Mouse (Mus musculus) mouse embryonic stem cell (cell line): ENCODE measurements around the gene Tmem233.

Source experiments
- in situ Hi-C, 2 experiments: fragments of 300-500 bp; cut with MboI; formaldehyde crosslinking; loops; 1 replicate in 1 of 2; 3 replicates in 1 of 2; pipeline ENCODE4 v1.14.3; 2019 to 2020; ENCODE audit warnings: low sequenced_read_pairs in 2 of 2, low pct_unique_long_range_greater_than_20kb in 1 of 2, mixed read lengths in 1 of 2; ENCODE audit not compliant: unreplicated experiment in 1 of 2

Gene Tmem233

DNA sequence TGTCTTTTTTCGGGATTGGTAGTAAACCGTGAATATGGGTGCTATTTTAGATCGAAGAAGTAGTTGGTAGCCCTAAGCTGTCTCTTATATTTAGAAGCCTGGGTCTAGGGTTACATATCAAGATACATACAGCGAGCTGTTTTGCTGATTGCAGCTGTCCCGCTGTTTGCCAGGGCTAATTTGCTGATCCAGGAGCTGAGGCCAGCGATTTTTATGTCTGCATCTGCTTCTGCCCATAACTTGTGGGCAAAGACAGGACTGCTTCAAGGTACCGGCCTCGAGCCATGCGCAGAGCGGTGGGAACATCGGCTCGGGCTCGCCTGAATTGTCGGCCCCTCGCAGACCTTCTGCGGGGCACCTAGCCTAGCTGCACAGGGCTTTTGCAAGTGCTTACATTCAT, 46.6 kb downstream of the Tmem233 start:
- in situ Hi-C loops, result no loop called here

DNA sequence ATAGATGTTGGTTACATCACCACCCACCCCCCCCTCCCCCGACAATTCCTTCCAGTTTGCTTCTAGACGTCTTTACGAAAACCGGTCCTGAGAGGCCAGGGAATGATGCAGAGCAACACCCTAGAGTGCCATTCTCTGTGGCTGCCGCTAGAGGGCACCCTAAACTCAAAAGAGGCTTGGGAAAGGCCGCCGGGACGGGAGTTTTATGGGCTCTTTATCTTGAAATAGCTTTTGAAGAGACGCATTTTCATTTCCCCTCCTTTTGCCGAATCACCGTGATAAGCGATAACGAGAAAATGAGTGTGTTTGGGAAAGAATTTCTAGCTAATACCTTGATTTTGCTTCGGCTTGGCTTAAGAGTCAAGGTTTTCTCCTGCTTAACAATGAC, 51.9 kb downstream of the Tmem233 start:
- in situ Hi-C loops, result no loop called here

DNA sequence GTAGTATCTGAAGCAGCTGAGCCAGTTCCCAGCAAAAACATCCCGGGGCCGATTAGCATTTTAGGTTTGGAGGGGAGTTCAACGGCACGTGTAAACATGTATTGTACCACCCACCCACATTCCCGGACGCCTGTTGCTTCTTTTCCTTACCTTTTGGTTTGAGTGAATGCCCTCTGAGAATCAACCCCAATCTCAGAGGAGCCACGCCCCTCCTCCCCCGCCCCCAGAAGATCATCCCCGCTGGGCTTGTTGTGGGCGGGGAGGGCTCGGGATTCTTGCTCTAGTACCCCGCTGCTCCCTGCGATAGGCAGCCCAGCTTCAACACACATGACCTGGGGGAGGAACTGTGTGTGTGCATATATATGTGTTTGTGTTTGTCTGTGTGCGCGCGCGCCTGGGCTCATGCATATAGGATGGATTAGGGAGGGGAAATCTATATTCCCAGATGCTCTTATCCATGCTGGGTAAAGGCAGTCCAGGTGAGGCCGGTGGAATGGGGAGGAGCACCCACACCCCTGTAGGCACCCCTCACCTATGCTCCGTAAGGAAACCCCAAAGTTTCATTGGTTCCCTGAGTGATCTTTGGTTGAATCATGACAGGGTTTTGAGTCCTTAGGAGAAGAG, 52.4 kb downstream of the Tmem233 start:
- in situ Hi-C loops, result no loop called here

DNA sequence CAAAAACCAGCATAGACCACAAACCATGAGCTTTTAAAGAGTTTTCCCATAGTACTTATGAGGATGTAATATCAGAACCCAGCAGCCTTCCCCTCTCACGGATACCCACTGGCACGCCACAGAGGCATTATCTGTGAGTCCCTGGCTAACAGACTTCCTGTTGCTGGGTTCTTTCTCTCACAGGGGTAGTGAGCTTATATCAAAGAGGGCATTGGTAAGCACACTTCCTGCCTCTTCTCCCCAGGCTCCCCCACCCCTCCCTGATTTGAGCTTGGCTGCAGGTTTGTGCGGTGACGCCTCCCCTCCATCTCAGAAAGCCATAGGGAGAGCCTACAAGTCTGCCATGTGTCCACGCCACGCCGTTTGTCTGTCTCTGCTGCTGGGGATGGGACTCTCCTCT, 54.0 kb downstream of the Tmem233 start:
- in situ Hi-C loops, result no loop called here

DNA sequence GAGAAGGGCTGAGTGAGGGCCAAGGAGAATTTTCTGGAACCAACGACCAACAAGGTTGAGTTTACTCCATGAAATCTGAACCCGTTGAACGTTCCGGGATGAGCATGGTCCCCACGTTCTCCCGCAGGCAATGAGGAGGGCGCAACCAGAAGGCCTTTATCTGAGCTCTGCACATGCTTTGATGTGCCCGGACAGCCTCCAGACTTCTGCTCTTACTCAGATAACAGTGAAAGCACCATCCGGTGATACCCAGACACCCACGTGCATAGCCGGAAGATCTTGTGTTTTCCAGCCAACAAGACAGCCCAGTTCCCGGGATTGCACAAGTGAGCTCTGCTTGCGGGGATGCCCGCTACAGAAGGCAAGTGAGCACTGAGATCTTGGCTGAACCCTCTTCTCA, 56.5 kb downstream of the Tmem233 start:
- in situ Hi-C loops, result no loop called here

DNA sequence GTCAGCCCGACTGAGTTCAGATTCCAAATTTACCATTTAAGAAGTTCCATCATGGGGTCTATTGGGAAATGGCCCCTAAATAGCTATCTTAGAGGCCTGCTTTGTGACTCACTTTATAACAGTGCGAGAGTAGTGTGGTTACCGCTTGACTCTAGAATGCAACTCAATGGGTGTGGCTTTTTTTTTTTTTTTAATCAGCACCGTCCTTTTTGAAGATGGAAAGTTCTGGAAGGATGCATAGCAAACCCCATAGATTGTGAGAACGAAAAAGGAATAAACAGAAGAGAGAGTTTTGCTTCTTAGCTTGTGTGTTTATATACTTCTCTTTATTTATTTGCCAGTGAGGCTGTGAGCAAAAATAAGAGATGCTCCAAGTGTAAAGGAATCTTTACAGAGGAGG, 56.9 kb downstream of the Tmem233 start:
- in situ Hi-C loops, result no loop called here

DNA sequence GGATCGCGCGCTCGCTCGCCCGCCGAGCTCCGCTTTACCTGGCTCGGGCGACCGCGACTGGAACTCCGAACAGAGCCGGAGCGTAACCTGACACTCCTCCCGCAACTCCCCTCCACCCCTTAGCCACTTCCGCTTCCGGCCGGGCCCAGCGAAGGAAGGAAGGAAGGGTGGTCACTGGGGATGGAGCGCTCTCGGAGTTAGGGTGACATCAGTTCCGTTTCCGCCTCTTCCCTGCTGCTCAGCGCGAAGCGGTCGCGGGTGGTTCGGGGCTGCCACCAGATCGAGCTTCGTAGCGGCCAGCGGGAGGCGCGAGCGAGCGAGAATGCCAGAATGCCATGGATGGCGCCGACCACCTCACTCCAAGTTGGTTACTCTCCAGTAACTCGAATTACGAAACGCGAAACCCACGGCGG, 58.7 kb downstream of the Tmem233 start, which contains the start of gene Prkab1:
Gene Prkab1 (minus strand): TSS at position 182 of the 413 bp plus-strand sequence.
- in situ Hi-C loops, result no loop called here

DNA sequence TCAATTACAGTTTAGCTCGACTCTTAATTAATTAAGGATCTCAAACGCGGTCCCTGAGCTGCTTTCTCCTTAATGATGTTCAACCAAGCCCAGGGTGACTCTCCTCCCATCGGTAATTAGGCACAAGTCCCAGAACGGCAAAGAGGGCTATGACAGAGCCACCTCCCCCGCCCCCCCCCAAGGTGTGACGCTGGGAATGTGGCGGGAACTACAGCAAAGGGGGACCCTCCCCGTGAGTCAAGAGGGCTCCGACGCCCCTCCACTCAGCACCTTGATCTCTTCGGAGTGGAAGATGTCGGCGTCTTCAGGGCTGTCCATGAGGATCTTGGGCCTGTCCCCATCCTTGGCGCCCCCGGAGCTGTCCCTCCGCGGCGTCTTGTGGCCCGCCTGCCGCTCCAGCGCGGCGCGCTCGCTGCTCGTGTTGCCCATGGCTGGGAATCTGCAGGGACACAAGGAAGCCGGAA, 59.2 kb downstream of the Tmem233 start:
- in situ Hi-C loops, result no loop called here

DNA sequence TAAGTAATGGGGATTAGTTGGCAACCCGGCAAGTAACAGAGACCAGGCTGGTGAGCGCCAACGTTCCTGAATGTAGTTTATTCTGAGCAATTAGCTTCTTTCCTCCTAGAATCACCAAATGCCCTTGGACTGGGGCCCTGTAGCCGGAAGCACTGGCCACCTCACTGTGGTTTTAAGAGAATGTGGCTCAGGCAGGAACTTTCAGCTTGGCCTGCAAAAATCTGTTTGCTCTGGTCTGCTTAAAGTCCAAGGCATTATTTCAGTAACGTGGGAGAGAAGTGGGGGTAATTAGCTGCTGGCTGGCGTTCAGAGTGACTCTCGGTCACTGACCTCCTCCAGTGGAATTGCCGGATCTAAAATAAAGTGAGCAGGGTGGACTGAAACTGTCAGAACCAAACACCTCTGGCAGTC, 59.8 kb downstream of the Tmem233 start:
- in situ Hi-C loops, result no loop called here

DNA sequence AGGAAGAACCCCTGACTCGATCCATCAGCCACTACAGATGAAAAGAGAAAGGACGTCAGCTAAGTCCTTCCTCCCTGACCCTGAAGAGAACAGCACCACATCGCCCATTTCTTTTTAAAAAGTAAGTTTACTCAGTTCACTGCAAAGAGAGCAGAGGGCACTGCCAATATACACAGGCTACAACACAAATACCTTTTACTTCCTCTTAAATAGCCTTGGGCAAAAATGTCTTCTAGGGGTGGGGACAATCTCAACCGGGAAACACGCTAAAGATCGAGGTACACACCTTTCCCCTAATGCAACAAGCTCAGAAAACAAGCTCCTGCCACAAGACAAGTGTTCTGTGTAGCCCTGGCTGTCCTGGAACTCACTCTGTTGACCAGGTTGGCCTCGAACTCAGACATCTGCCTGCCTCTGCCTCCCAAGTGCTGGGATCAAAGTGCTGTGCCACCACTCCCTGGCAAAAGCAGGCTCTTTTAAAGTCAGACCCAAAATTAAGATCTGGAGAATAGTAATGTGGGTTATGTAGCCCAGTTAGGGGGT, 60.3 kb downstream of the Tmem233 start:
- in situ Hi-C loops, result no loop called here

DNA sequence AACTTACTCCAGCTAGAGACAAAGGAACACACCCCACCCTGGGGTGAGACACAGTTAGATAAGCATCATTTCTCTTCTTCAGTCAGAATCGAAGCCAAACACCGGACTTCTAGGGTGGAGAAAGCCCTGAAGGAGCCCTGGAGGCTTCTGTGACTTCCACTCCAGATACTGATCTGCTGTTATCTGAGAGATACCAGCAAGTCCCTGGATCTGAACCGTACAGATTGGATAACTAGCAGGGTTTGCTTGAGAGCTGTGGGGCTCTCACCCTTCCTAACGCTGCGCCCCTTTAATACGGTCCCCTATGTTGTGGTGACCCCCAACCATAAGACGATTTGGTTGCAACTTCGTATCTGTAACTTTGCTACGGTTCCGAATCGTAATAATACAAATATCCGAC, 60.9 kb downstream of the Tmem233 start:
- in situ Hi-C loops, result no loop called here

DNA sequence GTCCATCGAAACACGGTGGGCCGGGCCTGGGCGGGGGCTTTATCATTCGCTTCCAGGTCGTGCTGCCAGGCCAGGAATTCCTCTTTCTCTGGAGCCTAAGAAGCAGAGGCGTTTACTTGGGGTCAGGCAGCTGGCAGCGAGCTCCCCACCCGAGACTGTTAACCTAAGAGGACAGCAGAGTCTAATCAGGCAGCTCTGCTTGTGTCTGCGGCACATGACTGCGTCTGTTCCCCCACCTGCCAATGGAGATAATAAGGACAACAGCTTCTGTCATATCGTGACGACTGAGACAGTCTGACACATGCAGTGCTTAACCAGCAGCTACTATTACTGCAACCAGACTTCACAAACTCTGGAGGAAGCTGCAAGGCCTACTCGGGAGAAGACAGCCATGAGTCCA, 61.5 kb downstream of the Tmem233 start:
- in situ Hi-C loops, result no loop called here

DNA sequence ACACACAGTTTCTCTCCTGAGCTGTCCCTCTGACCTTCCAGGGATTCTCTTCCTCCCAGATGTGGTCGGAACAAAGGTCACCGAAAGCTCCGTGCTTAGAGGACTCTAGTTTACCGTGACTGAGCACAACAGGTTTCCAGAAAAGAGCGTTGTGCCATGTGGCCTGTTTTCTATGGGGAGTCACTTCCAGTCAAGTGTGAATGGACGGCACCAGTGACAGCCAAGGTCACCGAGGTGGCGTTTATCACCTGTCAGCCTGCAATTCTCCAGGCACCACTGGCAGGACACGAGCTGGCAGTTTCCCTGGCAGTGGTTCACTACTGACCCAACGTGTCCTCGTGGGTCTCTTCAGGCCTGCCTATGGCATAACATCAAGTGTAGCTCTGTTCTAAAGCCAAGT, 63.7 kb downstream of the Tmem233 start:
- in situ Hi-C loops, result no loop called here

DNA sequence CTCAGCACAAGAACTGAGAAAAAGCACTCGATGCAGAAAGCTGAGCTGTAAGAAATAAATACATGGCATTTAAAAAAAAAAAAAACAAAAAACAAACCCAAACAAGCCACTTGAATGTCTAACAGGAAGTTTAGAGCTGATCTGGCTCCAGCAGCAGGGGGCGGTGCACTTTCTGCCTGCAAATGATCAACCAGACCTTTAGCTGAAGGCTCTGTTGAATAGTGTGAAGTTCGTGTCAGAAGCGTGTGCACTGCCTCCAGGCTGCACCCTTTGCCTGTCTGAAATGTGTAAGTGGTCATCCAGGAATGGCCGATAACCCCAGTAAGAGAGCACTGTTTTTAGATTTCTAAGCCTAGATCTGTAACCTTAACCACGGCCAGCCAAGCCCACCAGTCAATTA, 64.3 kb downstream of the Tmem233 start:
- in situ Hi-C loops, result no loop called here

DNA sequence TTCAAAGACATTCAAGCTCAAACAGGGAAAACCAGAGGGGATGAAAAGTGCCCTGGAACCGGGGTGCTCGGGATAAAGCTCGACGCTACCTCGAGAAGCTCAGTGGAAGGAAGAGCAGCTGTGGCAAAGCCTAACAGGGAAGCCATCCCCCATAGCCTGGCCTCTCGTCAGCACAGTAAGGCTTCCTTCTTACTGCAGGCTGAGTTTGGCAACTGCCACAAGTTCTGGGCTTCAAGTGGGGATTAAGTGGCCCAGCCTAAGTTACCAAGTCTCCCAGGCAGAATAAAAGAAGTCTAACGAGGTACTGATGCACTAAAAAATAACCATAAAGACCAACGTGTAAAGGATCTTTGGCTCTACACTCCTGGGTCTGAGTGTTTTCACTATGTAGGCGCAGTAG, 64.8 kb downstream of the Tmem233 start:
- in situ Hi-C loops, result no loop called here

DNA sequence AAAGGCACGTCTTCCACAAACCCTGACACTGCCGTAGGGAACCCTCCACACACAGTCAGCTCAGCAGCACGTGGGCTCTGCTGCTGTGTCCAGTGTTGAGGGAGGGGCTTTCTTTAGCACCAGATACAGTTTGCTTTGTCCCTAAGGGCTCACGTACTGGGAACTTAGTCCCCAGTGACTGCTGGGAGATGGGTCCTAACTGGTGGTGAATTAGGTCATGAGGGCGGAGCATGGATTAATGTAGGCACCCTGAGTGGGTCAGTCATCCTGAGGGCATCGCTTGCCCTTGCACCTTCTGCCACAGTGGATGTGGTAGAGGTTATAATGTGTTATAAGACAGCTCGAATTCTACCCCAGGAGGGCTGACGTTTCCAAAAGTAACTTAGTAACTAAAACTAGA, 65.7 kb downstream of the Tmem233 start:
- in situ Hi-C loops, result no loop called here

DNA sequence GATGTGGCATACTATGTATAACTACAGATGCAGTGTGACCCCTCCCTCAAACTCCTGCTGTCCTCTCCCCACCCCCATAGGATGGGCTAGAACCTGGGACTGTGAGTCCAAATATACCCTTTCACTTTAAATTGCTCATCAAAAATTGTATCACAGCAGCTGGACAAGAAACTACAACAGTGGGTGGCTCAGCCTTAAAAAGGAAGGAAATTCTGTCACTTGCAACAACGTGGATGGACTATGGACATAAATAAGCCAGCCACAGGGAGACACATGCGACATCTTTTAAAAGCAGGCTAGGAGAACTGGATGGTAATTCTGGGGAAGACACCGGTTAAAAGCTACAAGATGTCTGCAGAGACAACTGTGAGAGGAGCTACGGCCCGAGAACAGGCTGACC, 66.5 kb downstream of the Tmem233 start:
- in situ Hi-C loops, result no loop called here

DNA sequence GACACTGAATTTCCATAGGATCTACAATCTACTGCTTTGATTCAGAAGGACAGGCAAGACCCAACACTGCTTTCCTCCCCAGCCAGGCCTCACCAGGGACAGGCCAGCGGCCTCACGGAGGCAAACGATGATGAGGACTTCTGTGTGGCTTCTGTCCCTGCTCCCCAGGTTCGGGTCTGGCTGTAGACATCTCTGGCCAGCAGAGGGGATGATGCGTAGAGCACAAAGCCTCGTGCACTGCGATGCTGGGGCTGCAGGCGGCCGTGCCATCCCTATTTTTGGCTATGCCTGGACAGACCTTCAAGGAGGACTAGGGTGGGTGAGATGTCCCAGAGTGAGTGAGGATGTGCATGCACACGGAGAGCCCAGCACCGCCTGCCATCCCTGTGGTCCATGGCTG, 68.8 kb downstream of the Tmem233 start:
- in situ Hi-C loops, result no loop called here

DNA sequence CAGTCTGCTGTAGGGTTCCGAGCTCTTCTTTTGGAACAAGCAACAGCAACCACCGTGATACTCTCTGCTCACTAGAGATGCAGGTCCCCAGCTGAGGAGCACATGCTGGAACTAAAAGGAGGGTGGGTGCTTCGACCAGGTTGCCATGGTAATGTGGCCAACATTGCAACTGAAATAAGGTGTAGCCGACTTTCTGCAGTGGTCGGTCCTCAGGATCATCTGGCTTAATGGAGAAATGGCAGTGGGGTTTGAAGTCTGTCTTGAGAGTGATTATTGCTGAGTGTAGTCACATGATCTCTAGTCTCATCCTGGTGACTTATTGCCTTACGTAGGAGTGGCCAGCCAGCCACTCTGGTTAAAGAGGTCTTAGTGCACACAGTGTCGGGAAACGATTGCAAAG, 69.2 kb downstream of the Tmem233 start:
- in situ Hi-C loops, result no loop called here

DNA sequence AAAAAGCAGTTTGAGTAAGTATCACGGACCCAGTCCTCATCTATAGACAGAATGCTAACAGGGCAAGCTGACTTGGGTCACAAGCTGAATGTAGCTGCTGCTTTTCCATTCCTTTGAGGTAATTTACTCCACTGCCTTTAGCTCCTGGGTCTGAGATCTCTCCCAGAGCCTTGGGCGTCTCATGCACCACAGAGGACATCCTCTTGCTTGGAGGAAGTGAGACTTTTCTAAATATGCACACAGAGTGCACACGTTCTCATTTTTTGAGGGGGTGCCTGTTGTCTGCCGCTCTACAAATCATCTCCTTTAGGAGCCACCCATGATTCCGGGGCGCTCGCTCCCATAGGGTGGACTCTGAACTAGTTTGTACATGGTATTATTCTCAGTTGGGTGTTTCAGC, 70.5 kb downstream of the Tmem233 start:
- in situ Hi-C loops, result no loop called here

DNA sequence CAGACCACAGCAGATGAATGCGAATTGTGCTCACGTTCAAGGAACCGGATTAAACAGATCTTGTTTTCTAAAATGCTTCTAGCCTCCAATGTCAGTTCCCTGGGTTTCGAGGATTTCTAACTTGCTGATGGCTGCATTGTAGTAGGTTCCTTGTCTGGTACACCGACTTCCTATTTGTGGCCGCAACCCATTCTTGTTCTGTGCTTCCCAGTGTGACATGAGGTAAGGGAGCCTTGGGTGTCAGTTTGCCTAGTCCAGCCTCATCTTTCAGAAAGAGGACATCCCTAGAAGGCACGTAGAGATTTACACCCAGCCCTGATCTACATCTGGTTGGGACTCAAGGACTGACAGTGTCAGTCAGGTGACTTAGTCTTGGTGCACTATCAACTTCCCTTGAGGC, 71.3 kb downstream of the Tmem233 start:
- in situ Hi-C loops, result no loop called here
